9 mouse cellular contexts compared by ENCODE assay signal in the genomic region with DNA sequence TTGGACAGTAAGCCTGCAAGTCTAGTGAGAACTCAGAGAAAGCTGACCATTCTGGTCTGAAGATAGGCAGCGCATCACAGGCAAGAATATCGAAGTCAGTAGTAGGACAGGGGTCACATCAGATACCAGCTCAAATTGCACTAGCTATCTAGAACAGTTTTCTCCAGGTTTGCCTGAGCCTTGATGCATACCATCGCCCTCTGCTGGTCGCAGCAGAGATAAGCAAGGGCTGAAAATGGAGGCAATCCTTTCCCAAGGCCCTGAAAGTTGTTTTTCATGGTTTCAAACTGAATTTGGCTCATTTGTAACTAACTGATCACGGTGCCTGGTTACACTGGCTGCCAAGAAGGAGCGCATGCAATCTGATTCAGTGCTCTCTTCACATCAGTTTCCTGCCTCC. TPM values are rescaled to one million over a fixed set of nuclear protein-coding genes. Genes with fewer than 3 reads are reported as not detected.
DNase-seq lines count a peak whose midpoint lies in the region; ATAC-seq and TF ChIP-seq lines count a peak whose summit lies in the region.
"Had no signal": no experiment of that assay in that cellular context is flagged by ENCODE, and none has a peak within 500 bp of the region (broad histone marks: within the 10 kb centered on the region; RNA-seq: fewer than 3 reads in every experiment).

No protein-coding gene starts in this region.

- H3K9me3 ChIP-seq in heart, embryonic 12.5 days (replicated peaks) = 0 out of 2 replicates have a peak, but pooled peaks cover 3% of the 10 kb centered on the region
- no peaks in the 10 kb centered on the region for H3K9me3 ChIP-seq in embryonic facial prominence, embryonic 11.5 days (replicated peaks; ENCODE audit: control insufficient read depth, low read length)
- H3K9me3 ChIP-seq: embryonic facial prominence, embryonic 12.5 days had no signal

- DNase-seq in heart, adult 18-20 months = peak; percentile 49 to 81
- DNase-seq in adrenal gland, postnatal 25 days = peak; percentile 60
- DNase-seq in embryonic facial prominence, embryonic 11.5 days (ENCODE audit: low spot score) = peak; percentile 72
- DNase-seq in kidney, postnatal 14 days = peak; percentile 64
- DNase-seq in lung, postnatal 36 days = peak; percentile 62
- peak; percentile 75 for DNase-seq in splenic B cell, adult 2 months (ENCODE audit: low read depth, low spot score)

- H3K27me3 ChIP-seq in heart, embryonic 12.5 days (replicated peaks) = no peaks in the 10 kb centered on the region
- no peaks in the 10 kb centered on the region for H3K27me3 ChIP-seq in C2C12 (ENCODE audit: control insufficient read depth, insufficient read depth, insufficient read length)
- no peaks in the 10 kb centered on the region for H3K27me3 ChIP-seq in embryonic facial prominence, embryonic 11.5 days (ENCODE audit: control insufficient read depth, insufficient read depth, low read length)
- H3K27me3 ChIP-seq in splenic B cell, adult 2 months (ENCODE audit: control insufficient read depth, insufficient read depth, low read length, poor library complexity, severe bottlenecking) = no peaks in the 10 kb centered on the region
- H3K27me3 ChIP-seq: embryonic facial prominence, embryonic 12.5 days had no signal

- H3K36me3 ChIP-seq in heart, embryonic 12.5 days = peaks cover 17% of the 10 kb centered on the region; the same call in 1 of the 2 replicates
- H3K36me3 ChIP-seq in C2C12 (ENCODE audit: control insufficient read depth, insufficient read depth) = peaks cover 12% of the 10 kb centered on the region
- H3K36me3 ChIP-seq in embryonic facial prominence, embryonic 11.5 days (replicated peaks; ENCODE audit: control insufficient read depth, insufficient read depth, low read depth, low read length) = peaks cover 3% of the 10 kb centered on the region
- no peaks in the 10 kb centered on the region for H3K36me3 ChIP-seq in splenic B cell, adult 2 months (ENCODE audit: control insufficient read depth, insufficient read depth, low read length, poor library complexity, severe bottlenecking)

- no peak overlapping the region for H3K4me3 ChIP-seq in heart, embryonic 12.5 days
- no peak overlapping the region for H3K4me3 ChIP-seq in C2C12 (ENCODE audit: insufficient read depth, poor library complexity, severe bottlenecking)
- no peak overlapping the region for H3K4me3 ChIP-seq in embryonic facial prominence, embryonic 11.5 days (ENCODE audit: low read depth, low read length)
- H3K4me3 ChIP-seq: embryonic facial prominence, embryonic 12.5 days had no signal

- WGBS in heart, embryonic 12.5 days = 21% methylated on average over 6 of the region's 6 CpGs
- WGBS in embryonic facial prominence, embryonic 11.5 days = 35% methylated on average over 6 of the region's 6 CpGs

- peaks cover 8% of the 10 kb centered on the region for H3K4me1 ChIP-seq in heart, embryonic 12.5 days (replicated peaks)
- H3K4me1 ChIP-seq in embryonic facial prominence, embryonic 11.5 days (ENCODE audit: control insufficient read depth, insufficient read depth, low read length) = no peaks in the 10 kb centered on the region
- H3K4me1 ChIP-seq: embryonic facial prominence, embryonic 12.5 days had no signal

- no peak overlapping the region for H3K4me2 ChIP-seq in heart, embryonic 12.5 days
- H3K4me2 ChIP-seq in embryonic facial prominence, embryonic 11.5 days (ENCODE audit: low read depth, low read length) = no peak overlapping the region
- H3K4me2 ChIP-seq: embryonic facial prominence, embryonic 12.5 days had no signal

- H3K9ac ChIP-seq in heart, embryonic 12.5 days = no peak overlapping the region
- H3K9ac ChIP-seq in embryonic facial prominence, embryonic 11.5 days (replicated peaks; ENCODE audit: low read length) = no peak overlapping the region
- H3K9ac ChIP-seq: embryonic facial prominence, embryonic 12.5 days had no signal

- H3K27ac ChIP-seq in heart, embryonic 12.5 days (ENCODE audit: poor library complexity, severe bottlenecking) = no peak overlapping the region
- H3K27ac ChIP-seq in embryonic facial prominence, embryonic 11.5 days (replicated peaks; ENCODE audit: low read depth, low read length) = no peak overlapping the region
- H3K27ac ChIP-seq: embryonic facial prominence, embryonic 12.5 days had no signal

- no peak overlapping the region for H3ac ChIP-seq in C2C12 (ENCODE audit: control insufficient read depth, insufficient read length, low read depth)

- peak; percentile 34 for TF ChIP-seq CTCF in C2C12 (IDR thresholded peaks at IDR 0.05; ENCODE audit: control insufficient read depth, insufficient read depth, insufficient read length)

- no peaks in the 10 kb centered on the region for H3K79me2 ChIP-seq in C2C12 (ENCODE audit: control insufficient read depth, insufficient read depth)

- H3K79me3 ChIP-seq in C2C12 (ENCODE audit: low read depth) = no peaks in the 10 kb centered on the region

- ATAC-seq in heart, embryonic 12.5 days (ENCODE audit: insufficient number of reproducible peaks, low FRiP score) = no peak
- ATAC-seq in embryonic facial prominence, embryonic 11.5 days (replicated peaks; ENCODE audit: insufficient number of reproducible peaks, low FRiP score, low TSS enrichment, low read depth) = no peak

TF ChIP-seq in C2C12, 6 proteins besides CTCF, POLR2A, EP300 and RAD21:
- TF ChIP-seq MYOD1 (IDR thresholded peaks at IDR 0.05; ENCODE audit: control insufficient read depth, insufficient read length, low read depth) (no peak), USF1 (IDR thresholded peaks at IDR 0.05; ENCODE audit: low read depth) (no peak), FOSL1 (IDR thresholded peaks at IDR 0.05; ENCODE audit: insufficient read depth, low read length, poor library complexity, severe bottlenecking) (no peak), MYOG (IDR thresholded peaks at IDR 0.05; ENCODE audit: control insufficient read depth, extremely low read depth, insufficient read length) (no peak), MAX (IDR thresholded peaks at IDR 0.05) (no peak), CEBPB (IDR thresholded peaks at IDR 0.05; ENCODE audit: low read depth) (no peak)

RNA-seq across cellular contexts. Expression of a gene that starts 29.0 kb away (rescaled TPM):
- 100 to 1,000 TPM; 284 to 287 TPM for total RNA-seq in heart, adult 18-20 months (2021)
- polyA plus RNA-seq in heart, embryonic 12.5 days (2016; fragmentation: Nextera tagmentation; extraction: Ambion mirVana) = 152 and 154 TPM in 2 replicates
- polyA plus RNA-seq in C2C12 (2012; fragmentation: generic; extraction: Trizol) = 104 TPM
- 140 and 166 TPM in 2 replicates for total RNA-seq in adrenal gland, postnatal 25 days (2021)
- polyA plus RNA-seq in embryonic facial prominence, embryonic 11.5 days (2014; fragmentation: Nextera tagmentation; extraction: Ambion mirVana) = 207 and 209 TPM in 2 replicates

RNA-seq across cellular contexts. Expression of a gene that starts 33.7 kb away (rescaled TPM):
- total RNA-seq in heart, adult 18-20 months (2021) = 10 to 100 TPM; 33.3 to 37.5 TPM
- 10.3 and 11.7 TPM in 2 replicates for polyA plus RNA-seq in heart, embryonic 12.5 days (2016; fragmentation: Nextera tagmentation; extraction: Ambion mirVana)
- 27.6 TPM for polyA plus RNA-seq in C2C12 (2012; fragmentation: generic; extraction: Trizol)
- 233 and 253 TPM in 2 replicates for total RNA-seq in adrenal gland, postnatal 25 days (2021)
- polyA plus RNA-seq in embryonic facial prominence, embryonic 11.5 days (2014; fragmentation: Nextera tagmentation; extraction: Ambion mirVana) = 58.2 and 62.2 TPM in 2 replicates
